Mouse (Mus musculus): ENCODE measurements around the gene Cep290. TPM values are rescaled to one million over a fixed set of nuclear protein-coding genes. Genes with fewer than 3 reads are reported as not detected.

Gene Cep290
- 6.3 and 6.9 TPM in 2 replicates for polyA plus RNA-seq (2015; fragmentation: Nextera tagmentation; extraction: Ambion mirVana)

GRCm38 (mm10) chr10:100487097-100487978, at the start of gene Cep290, which contains the start of gene Tmtc3:
Cep290 (plus strand) TSS chr10:100487558.
Tmtc3 (minus strand) TSS chr10:100487350.
- Histone ChIP-seq H3K27me3 (replicated peaks) (no peaks in the 10 kb centered on the region), H3K9me3 (no peaks in the 10 kb centered on the region), H3K27ac (peak within 1 kb of the TSS; percentile 79), H3K4me1 (peaks cover 9% of the 10 kb centered on the region), H3K4me3 (peak within 1 kb of the TSS; percentile 92), H3K9ac (peak within 1 kb of the TSS; percentile 84), H3K4me2 (peak within 1 kb of the TSS; percentile 81), H3K36me3 (replicated peaks) (no peaks in the 10 kb centered on the region)
- under 1% methylated on average over 63 of the region's 63 CpGs for WGBS
- peak; percentile 99 for ATAC-seq (replicated peaks)

- H3K9ac ChIP-seq: no peak overlapping the region
- H3K27me3 ChIP-seq (replicated peaks): no peaks in the 10 kb centered on the region
- H3K9me3 ChIP-seq: no peaks in the 10 kb centered on the region
- H3K4me2 ChIP-seq: no peak overlapping the region
- peaks cover 7% of the 10 kb centered on the region; the same call in 1 of the 2 replicates for H3K36me3 ChIP-seq (replicated peaks)
- no peak overlapping the region for H3K4me3 ChIP-seq
- no peak for ATAC-seq (replicated peaks)
- H3K4me1 ChIP-seq: no peaks in the 10 kb centered on the region
- no peak overlapping the region for H3K27ac ChIP-seq
Measured at GRCm38 (mm10) chr10:100449394-100449793, 38.0 kb upstream of the Cep290 start.

- Histone ChIP-seq H3K4me2 (no peak overlapping the region), H3K27me3 (replicated peaks) (no peaks in the 10 kb centered on the region), H3K9ac (no peak overlapping the region), H3K4me1 (no peaks in the 10 kb centered on the region), H3K4me3 (no peak overlapping the region), H3K36me3 (replicated peaks) (0 out of 2 replicates have a peak, but pooled peaks cover 6% of the 10 kb centered on the region), H3K9me3 (no peaks in the 10 kb centered on the region), H3K27ac (no peak overlapping the region)
- no peak for ATAC-seq (replicated peaks)
Measured at GRCm38 (mm10) chr10:100460515-100460914, 26.8 kb upstream of the Cep290 start.

GRCm38 (mm10) chr10:100475040-100475439, 12.3 kb upstream of the Cep290 start:
- peaks cover 5% of the 10 kb centered on the region; the same call in 1 of the 2 replicates for H3K36me3 ChIP-seq (replicated peaks)
- H3K27me3 ChIP-seq (replicated peaks): no peaks in the 10 kb centered on the region
- no peak overlapping the region for H3K4me3 ChIP-seq
- 57% methylated on average over 3 of the region's 3 CpGs for WGBS
- no peak overlapping the region for H3K27ac ChIP-seq
- no peaks in the 10 kb centered on the region for H3K9me3 ChIP-seq
- no peak for ATAC-seq (replicated peaks)
- H3K4me2 ChIP-seq: no peak overlapping the region
- H3K4me1 ChIP-seq: no peaks in the 10 kb centered on the region
- no peak overlapping the region for H3K9ac ChIP-seq

GRCm38 (mm10) chr10:100479538-100479937, 7.8 kb upstream of the Cep290 start:
- H3K9me3 ChIP-seq: no peaks in the 10 kb centered on the region
- peaks cover 5% of the 10 kb centered on the region; the same call in 1 of the 2 replicates for H3K36me3 ChIP-seq (replicated peaks)
- WGBS: 89% methylated on average over 3 of the region's 3 CpGs
- no peak overlapping the region for H3K27ac ChIP-seq
- no peak overlapping the region for H3K4me2 ChIP-seq
- H3K4me3 ChIP-seq: no peak overlapping the region
- ATAC-seq (replicated peaks): no peak
- no peak overlapping the region for H3K9ac ChIP-seq
- no peaks in the 10 kb centered on the region for H3K4me1 ChIP-seq
- no peaks in the 10 kb centered on the region for H3K27me3 ChIP-seq (replicated peaks)

- Histone ChIP-seq H3K4me3 (peak overlapping the region; percentile 92), H3K36me3 (replicated peaks) (no peaks in the 10 kb centered on the region), H3K27me3 (replicated peaks) (no peaks in the 10 kb centered on the region), H3K9me3 (no peaks in the 10 kb centered on the region), H3K27ac (peak overlapping the region; percentile 79), H3K4me2 (peak overlapping the region; percentile 81), H3K4me1 (peaks cover 9% of the 10 kb centered on the region), H3K9ac (peak overlapping the region; percentile 84)
- under 1% methylated on average over 13 of the region's 13 CpGs for WGBS
- ATAC-seq (replicated peaks): no peak; the same call in 1 of the 2 replicates
Measured at GRCm38 (mm10) chr10:100486701-100487096, 659 bp upstream of the Cep290 start.

- WGBS: 93% methylated on average over 7 of the region's 7 CpGs
- no peak overlapping the region for H3K4me3 ChIP-seq
Measured at GRCm38 (mm10) chr10:100491916-100492315, 4.6 kb downstream of the Cep290 start.

GRCm38 (mm10) chr10:100498309-100498708, 11.0 kb downstream of the Cep290 start:
- 88% methylated on average over 3 of the region's 3 CpGs for WGBS
- H3K4me2 ChIP-seq: no peak overlapping the region
- ATAC-seq (replicated peaks): no peak
- H3K27me3 ChIP-seq (replicated peaks): no peaks in the 10 kb centered on the region
- no peaks in the 10 kb centered on the region for H3K9me3 ChIP-seq
- H3K9ac ChIP-seq: no peak overlapping the region
- H3K27ac ChIP-seq: no peak overlapping the region
- H3K4me1 ChIP-seq: no peaks in the 10 kb centered on the region
- no peak overlapping the region for H3K4me3 ChIP-seq
- peaks cover 32% of the 10 kb centered on the region; the same call in 1 of the 2 replicates for H3K36me3 ChIP-seq (replicated peaks)

More at GRCm38 (mm10) chr10:100491916-100492315, 4.6 kb downstream of the Cep290 start:
- Histone ChIP-seq H3K9ac (no peak overlapping the region), H3K9me3 (no peaks in the 10 kb centered on the region), H3K4me1 (peaks cover 6% of the 10 kb centered on the region), H3K4me2 (no peak overlapping the region), H3K27ac (no peak overlapping the region), H3K27me3 (replicated peaks) (no peaks in the 10 kb centered on the region), H3K36me3 (replicated peaks) (peaks cover 17% of the 10 kb centered on the region; the same call in 1 of the 2 replicates)
- no peak for ATAC-seq (replicated peaks)

- Histone ChIP-seq H3K9ac (no peak overlapping the region), H3K27ac (no peak overlapping the region), H3K36me3 (replicated peaks) (peaks cover 12% of the 10 kb centered on the region; the same call in 1 of the 2 replicates), H3K4me3 (no peak overlapping the region), H3K9me3 (no peaks in the 10 kb centered on the region), H3K4me2 (no peak overlapping the region), H3K27me3 (replicated peaks) (no peaks in the 10 kb centered on the region), H3K4me1 (no peaks in the 10 kb centered on the region)
- WGBS: 88% methylated on average over 1 of the region's 1 CpGs
- no peak for ATAC-seq (replicated peaks)
Measured at GRCm38 (mm10) chr10:100508170-100508569, 20.8 kb downstream of the Cep290 start.

GRCm38 (mm10) chr10:100521617-100522016, 34.3 kb downstream of the Cep290 start:
- Histone ChIP-seq H3K27me3 (replicated peaks) (no peaks in the 10 kb centered on the region), H3K4me3 (no peak overlapping the region), H3K36me3 (replicated peaks) (no peaks in the 10 kb centered on the region; the same call in 1 of the 2 replicates), H3K9ac (no peak overlapping the region), H3K4me2 (no peak overlapping the region), H3K27ac (no peak overlapping the region), H3K4me1 (no peaks in the 10 kb centered on the region), H3K9me3 (no peaks in the 10 kb centered on the region)
- WGBS: 88% methylated on average over 4 of the region's 4 CpGs
- no peak for ATAC-seq (replicated peaks)

GRCm38 (mm10) chr10:100522330-100522729, 35.0 kb downstream of the Cep290 start:
- Histone ChIP-seq H3K4me3 (no peak overlapping the region), H3K9ac (no peak overlapping the region), H3K27ac (no peak overlapping the region), H3K4me2 (no peak overlapping the region), H3K36me3 (replicated peaks) (no peaks in the 10 kb centered on the region; the same call in 1 of the 2 replicates), H3K27me3 (replicated peaks) (no peaks in the 10 kb centered on the region), H3K9me3 (no peaks in the 10 kb centered on the region), H3K4me1 (no peaks in the 10 kb centered on the region)
- ATAC-seq (replicated peaks): no peak
- WGBS: 89% methylated on average over 9 of the region's 9 CpGs

GRCm38 (mm10) chr10:100524499-100525390, 37.4 kb downstream of the Cep290 start:
- H3K4me3 ChIP-seq: no peak overlapping the region
- ATAC-seq (replicated peaks): no peak
- 92% methylated on average over 9 of the region's 9 CpGs for WGBS

More at GRCm38 (mm10) chr10:100524499-100525390, 37.4 kb downstream of the Cep290 start:
- no peaks in the 10 kb centered on the region for H3K9me3 ChIP-seq
- no peak overlapping the region for H3K27ac ChIP-seq
- no peaks in the 10 kb centered on the region; the same call in 1 of the 2 replicates for H3K36me3 ChIP-seq (replicated peaks)
- H3K9ac ChIP-seq: no peak overlapping the region
- no peak overlapping the region for H3K4me2 ChIP-seq
- no peaks in the 10 kb centered on the region for H3K27me3 ChIP-seq (replicated peaks)
- no peaks in the 10 kb centered on the region for H3K4me1 ChIP-seq
